ENCODE assay signal across 14 mouse cellular contexts in genomic region chr15:78078776-78079628, GRCm38 (mm10). TPM values are rescaled to one million over a fixed set of nuclear protein-coding genes. Genes with fewer than 3 reads are reported as not detected.
DNase-seq lines count a peak whose midpoint lies in the region; ATAC-seq and TF ChIP-seq lines count a peak whose summit lies in the region.
"Had no signal": no experiment of that assay in that cellular context is flagged by ENCODE, and none has a peak within 500 bp of the region (broad histone marks: within the 10 kb centered on the region; RNA-seq: fewer than 3 reads in every experiment).

No protein-coding gene starts in this region.

- intact Hi-C loops in left cerebral cortex, postnatal 36 days (cut with DNase I) = no loop called here

- no peaks in the 10 kb centered on the region for H3K27me3 ChIP-seq in embryonic facial prominence, embryonic 13.5 days
- H3K27me3 ChIP-seq in embryonic facial prominence, embryonic 10.5 days (replicated peaks; ENCODE audit: low read depth, poor library complexity, severe bottlenecking) = peaks cover 4% of the 10 kb centered on the region; the same call in 1 of the 2 replicates
- no peaks in the 10 kb centered on the region for H3K27me3 ChIP-seq in midbrain, postnatal 0 days (ENCODE audit: insufficient read depth, low read length)
- no peaks in the 10 kb centered on the region for H3K27me3 ChIP-seq in midbrain, embryonic 11.5 days (ENCODE audit: control insufficient read depth, insufficient read depth, low read length)
- H3K27me3 ChIP-seq in cerebellum, adult 2 months (ENCODE audit: control insufficient read depth, insufficient read depth, low read length) = no peaks in the 10 kb centered on the region
- no peaks in the 10 kb centered on the region for H3K27me3 ChIP-seq in thymus, adult 2 months (ENCODE audit: control insufficient read depth, insufficient read depth, low read length)
- H3K27me3 ChIP-seq: liver, embryonic 13.5 days had no signal

- ATAC-seq in embryonic facial prominence, embryonic 13.5 days (ENCODE audit: insufficient number of reproducible peaks, insufficient read depth, low FRiP score, low TSS enrichment, low read depth) = 0 out of 2 replicates have a peak, but pooled peaks have one; percentile 37
- no peak for ATAC-seq in midbrain, postnatal 0 days (ENCODE audit: low FRiP score)
- no peak for ATAC-seq in midbrain, embryonic 11.5 days (ENCODE audit: low FRiP score)

- H3K36me3 ChIP-seq in embryonic facial prominence, embryonic 13.5 days = no peaks in the 10 kb centered on the region
- no peaks in the 10 kb centered on the region for H3K36me3 ChIP-seq in embryonic facial prominence, embryonic 10.5 days (replicated peaks)
- H3K36me3 ChIP-seq in midbrain, postnatal 0 days (ENCODE audit: insufficient read depth, low read length) = no peaks in the 10 kb centered on the region
- no peaks in the 10 kb centered on the region for H3K36me3 ChIP-seq in midbrain, embryonic 11.5 days (ENCODE audit: control insufficient read depth, insufficient read depth, low read length)
- no peaks in the 10 kb centered on the region for H3K36me3 ChIP-seq in thymus, adult 2 months (ENCODE audit: control insufficient read depth, insufficient read depth, low read length)
- H3K36me3 ChIP-seq: heart, embryonic 15.5 days; liver, embryonic 13.5 days had no signal

- TF ChIP-seq POLR2A in cerebellum, adult 2 months (IDR thresholded peaks at IDR 0.05; ENCODE audit: borderline replicate concordance, insufficient read depth, low read length) = no peak
- no peak for TF ChIP-seq POLR2A in thymus, adult 2 months (IDR thresholded peaks at IDR 0.05; ENCODE audit: control insufficient read depth, extremely low read depth, insufficient read depth, low read length, poor library complexity)

- no peak overlapping the region for H3K27ac ChIP-seq in embryonic facial prominence, embryonic 13.5 days
- H3K27ac ChIP-seq in embryonic facial prominence, embryonic 10.5 days (replicated peaks) = no peak overlapping the region
- H3K27ac ChIP-seq in midbrain, postnatal 0 days (ENCODE audit: low read depth, low read length) = no peak overlapping the region
- no peak overlapping the region for H3K27ac ChIP-seq in midbrain, embryonic 11.5 days (ENCODE audit: low read depth, low read length)
- H3K27ac ChIP-seq in cerebellum, adult 2 months (ENCODE audit: insufficient read depth, low read length) = peak overlapping the region; percentile 31
- H3K27ac ChIP-seq in thymus, adult 2 months (ENCODE audit: control insufficient read depth, insufficient read depth, low read length) = no peak overlapping the region
- H3K27ac ChIP-seq: heart, embryonic 15.5 days; liver, embryonic 13.5 days had no signal

- no peak overlapping the region for H3K9ac ChIP-seq in embryonic facial prominence, embryonic 13.5 days
- H3K9ac ChIP-seq in midbrain, postnatal 0 days (replicated peaks; ENCODE audit: low read length, poor library complexity, severe bottlenecking) = no peak overlapping the region
- no peak overlapping the region for H3K9ac ChIP-seq in midbrain, embryonic 11.5 days (ENCODE audit: low read length)
- H3K9ac ChIP-seq: heart, embryonic 15.5 days; liver, embryonic 13.5 days had no signal

- no peaks in the 10 kb centered on the region for H3K9me3 ChIP-seq in embryonic facial prominence, embryonic 13.5 days
- no peaks in the 10 kb centered on the region for H3K9me3 ChIP-seq in embryonic facial prominence, embryonic 10.5 days
- no peaks in the 10 kb centered on the region for H3K9me3 ChIP-seq in midbrain, postnatal 0 days (ENCODE audit: low read length)
- H3K9me3 ChIP-seq in midbrain, embryonic 11.5 days (ENCODE audit: control insufficient read depth, low read length) = no peaks in the 10 kb centered on the region
- H3K9me3 ChIP-seq: heart, embryonic 15.5 days; liver, embryonic 13.5 days had no signal

- 66% methylated on average over 15 of the region's 15 CpGs for WGBS in embryonic facial prominence, embryonic 13.5 days
- WGBS in embryonic facial prominence, embryonic 10.5 days = 71% methylated on average over 15 of the region's 15 CpGs
- 70% methylated on average over 15 of the region's 15 CpGs for WGBS in midbrain, postnatal 0 days
- WGBS in midbrain, embryonic 11.5 days = 75% methylated on average over 15 of the region's 15 CpGs
- WGBS in cerebellum, adult 2 months = 6% methylated on average over 15 of the region's 15 CpGs
- 72% methylated on average over 15 of the region's 15 CpGs for WGBS in thymus, adult 2 months

- DNase-seq in embryonic facial prominence, embryonic 10.5 days (ENCODE audit: low spot score) = no peak
- peak; percentile 72 for DNase-seq in midbrain, postnatal 0 days (ENCODE audit: low spot score)
- DNase-seq in midbrain, embryonic 11.5 days (ENCODE audit: low spot score, missing footprints) = no peak
- DNase-seq in cerebellum, adult 2 months = peak; percentile 73 to 80
- peak; percentile 49 to 62 for DNase-seq in left cerebral cortex, postnatal 36 days (ENCODE audit: low spot score in 2 of 2)
- no peak for DNase-seq in thymus, postnatal 14 days
- no peak for DNase-seq in thymus, adult 2 months
- DNase-seq: kidney, adult 8-10 months; liver, embryonic 13.5 days had no signal

- H3K4me3 ChIP-seq in embryonic facial prominence, embryonic 13.5 days = no peak overlapping the region
- no peak overlapping the region for H3K4me3 ChIP-seq in embryonic facial prominence, embryonic 10.5 days
- no peak overlapping the region for H3K4me3 ChIP-seq in midbrain, postnatal 0 days (ENCODE audit: low read depth, low read length)
- no peak overlapping the region for H3K4me3 ChIP-seq in midbrain, embryonic 11.5 days (ENCODE audit: low read depth, low read length)
- no peak overlapping the region for H3K4me3 ChIP-seq in cerebellum, adult 2 months (replicated peaks; ENCODE audit: insufficient read depth, low read depth, low read length)
- no peak overlapping the region for H3K4me3 ChIP-seq in thymus, adult 2 months (ENCODE audit: control insufficient read depth, insufficient read depth, low read length)
- H3K4me3 ChIP-seq: heart, embryonic 15.5 days; liver, embryonic 13.5 days had no signal

- TF ChIP-seq CTCF in midbrain, postnatal 0 days (IDR thresholded peaks at IDR 0.05) = no peak
- TF ChIP-seq CTCF in cerebellum, adult 2 months (IDR thresholded peaks at IDR 0.05; ENCODE audit: borderline replicate concordance, insufficient read depth, low read depth, low read length) = no peak
- TF ChIP-seq CTCF in thymus, adult 2 months (IDR thresholded peaks at IDR 0.05; ENCODE audit: borderline replicate concordance, control insufficient read depth, extremely low read depth, insufficient read depth, low read length, poor library complexity) = no peak

- no peaks in the 10 kb centered on the region for H3K4me1 ChIP-seq in embryonic facial prominence, embryonic 13.5 days
- peaks cover 12% of the 10 kb centered on the region; the same call in 1 of the 2 replicates for H3K4me1 ChIP-seq in embryonic facial prominence, embryonic 10.5 days
- no peaks in the 10 kb centered on the region for H3K4me1 ChIP-seq in midbrain, postnatal 0 days (ENCODE audit: insufficient read depth, low read length)
- no peaks in the 10 kb centered on the region; the same call in 1 of the 2 replicates for H3K4me1 ChIP-seq in midbrain, embryonic 11.5 days (ENCODE audit: control insufficient read depth, insufficient read depth, low read length)
- peaks cover 70% of the 10 kb centered on the region for H3K4me1 ChIP-seq in cerebellum, adult 2 months (ENCODE audit: control insufficient read depth, insufficient read depth, low read length)
- H3K4me1 ChIP-seq in thymus, adult 2 months (replicated peaks; ENCODE audit: control insufficient read depth, insufficient read depth, low read length) = no peaks in the 10 kb centered on the region
- H3K4me1 ChIP-seq: heart, embryonic 15.5 days; liver, embryonic 13.5 days had no signal

- H3K4me2 ChIP-seq in embryonic facial prominence, embryonic 13.5 days = no peak overlapping the region
- H3K4me2 ChIP-seq in midbrain, postnatal 0 days (ENCODE audit: low read depth, low read length, poor library complexity, severe bottlenecking) = no peak overlapping the region
- no peak overlapping the region for H3K4me2 ChIP-seq in midbrain, embryonic 11.5 days
- H3K4me2 ChIP-seq: heart, embryonic 15.5 days; liver, embryonic 13.5 days had no signal

RNA-seq across cellular contexts. Expression of gene Cacng2, which starts 40.8 kb away (rescaled TPM):
- 0.04 and 0.14 TPM in 2 replicates for polyA plus RNA-seq in embryonic facial prominence, embryonic 13.5 days (2015; fragmentation: Nextera tagmentation; extraction: Ambion mirVana)
- polyA plus RNA-seq in embryonic facial prominence, embryonic 10.5 days (2016; fragmentation: Nextera tagmentation; extraction: Ambion mirVana) = 0.06 and 0.11 TPM in 2 replicates
- 22.3 and 22.6 TPM in 2 replicates for total RNA-seq in midbrain, postnatal 0 days (2014; rRNA removed)
- 15.7 and 16.7 TPM in 2 replicates for polyA plus RNA-seq in midbrain, postnatal 0 days (2015; fragmentation: Nextera tagmentation; extraction: Ambion mirVana)
- polyA plus RNA-seq in midbrain, embryonic 11.5 days (2014; fragmentation: Nextera tagmentation; extraction: Ambion mirVana) = 1.1 and 1.7 TPM in 2 replicates
- 45.8 and 48.5 TPM in 2 replicates for polyA plus RNA-seq in cerebellum, adult 2 months (2012; rRNA removed)
- total RNA-seq in left cerebral cortex, postnatal 36 days (2021) = 10 to 100 TPM; 54.1 to 56.5 TPM
- not detected in 2 replicates for polyA plus RNA-seq in thymus, adult 2 months (2012; rRNA removed)
- total RNA-seq: megakaryocyte, adult 5-6 weeks; MEL; neutrophil, adult 5-6 weeks had no signal
- polyA plus RNA-seq: heart, embryonic 15.5 days; liver, embryonic 13.5 days had no signal

Comparison
In these comparisons a context has a peak if more than half of its experiments do, and no peak if none do; other contexts are left out.
1. DNase-seq: peak in midbrain, postnatal 0 days (single experiment), cerebellum, adult 2 months (2 of 2) and left cerebral cortex, postnatal 36 days (2 of 2); none in embryonic facial prominence, embryonic 10.5 days (single experiment), midbrain, embryonic 11.5 days (single experiment), thymus, postnatal 14 days (single experiment) and thymus, adult 2 months (single experiment).